Mouse (Mus musculus): Measurements from ENCODE around the gene Cacng3. TPM values are rescaled to one million over a fixed set of nuclear protein-coding genes. Genes with fewer than 3 reads are reported as not detected.

Cacng3 gene
- total RNA-seq, 2 experiments from 2014 or later = 151 to 158 TPM

GRCm38 (mm10) chr7:122803839-122804496, 133.7 kb downstream of the Cacng3 start:
- DNase-seq (ENCODE audit: low spot score in 2 of 2) = peak; percentile 47 to 73
- intact Hi-C loops (cut with DNase I) = no loop called here

- intact Hi-C loops (cut with DNase I) = no loop called here
- DNase-seq (ENCODE audit: low spot score in 2 of 2) = no peak
Observed at GRCm38 (mm10) chr7:122806531-122806930, 136.2 kb downstream of the Cacng3 start.

- no peak for DNase-seq (ENCODE audit: low spot score in 2 of 2)
- intact Hi-C loops (cut with DNase I) = no loop called here
Observed at GRCm38 (mm10) chr7:122813724-122814123, 143.4 kb downstream of the Cacng3 start.

GRCm38 (mm10) chr7:122817565-122817964, 147.3 kb downstream of the Cacng3 start:
- DNase-seq (ENCODE audit: low spot score in 2 of 2) = no peak
- intact Hi-C loops (cut with DNase I) = no loop called here

All from left cerebral cortex, postnatal 25 days (tissue).